Mouse (Mus musculus) layer of hippocampus, postnatal 36 days (tissue): Measurements from ENCODE around the gene Mdm2. TPM values are rescaled to one million over a fixed set of nuclear protein-coding genes. Genes with fewer than 3 reads are reported as not detected.
A peak's percentile ranks its signal among the peaks of the same experiment; 100 is the strongest.
"Not testable (repeated sequence)": the region's sequence is repeated elsewhere in the genome, so short reads cannot be mapped to it uniquely, and the experiment has no call there.

Source experiments
- DNase-seq, 2 experiments: peaks; one replicate each; pipeline ENCODE4 v3.0.0; 2022
- total RNA-seq, 2 experiments: library from RNA; stranded (reverse); gene quantifications; 2 replicates each; pipeline ENCODE4 v1.2.3; 2021

Mdm2 gene
- total RNA-seq, 2 experiments from 2014 or later = 59.2 to 71.3 TPM

- no peak for DNase-seq
Observed at GRCm38 (mm10) chr10:117748276-117749049, 37.9 kb upstream of the Mdm2 start.

- DNase-seq = no peak
Observed at GRCm38 (mm10) chr10:117747711-117748110, 37.2 kb upstream of the Mdm2 start.

GRCm38 (mm10) chr10:117746297-117746883 is 35.8 kb upstream of the Mdm2 start, which contains the start of gene Slc35e3:
Gene Slc35e3, minus strand, starts transcription at chr10:117746365.
- DNase-seq = peak; percentile 95 to 96

GRCm38 (mm10) chr10:117745570-117746296 is 35.2 kb upstream of the Mdm2 start:
- DNase-seq = peak in 1 of 2 experiments; percentile 26

DNA sequence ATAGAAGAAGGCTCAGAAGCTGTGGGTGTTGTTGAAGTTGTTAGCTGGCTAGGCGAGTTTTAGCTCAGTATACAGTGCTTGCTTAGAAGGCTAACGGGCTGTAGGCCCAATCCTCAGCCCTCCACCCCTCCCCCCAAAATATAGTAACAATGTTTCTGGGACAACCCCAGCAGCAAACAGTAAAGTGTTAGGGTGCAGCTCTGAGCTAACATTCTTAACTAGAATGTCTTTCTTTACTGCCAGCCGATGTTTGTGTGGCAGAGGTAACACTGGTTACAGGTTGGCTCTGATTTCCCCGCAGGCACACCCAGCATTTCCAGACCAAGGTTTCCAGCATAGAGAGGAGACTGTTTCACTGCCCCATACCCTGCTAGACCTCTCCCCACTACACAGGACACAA is 33.4 kb upstream of the Mdm2 start:
- no peak for DNase-seq

GRCm38 (mm10) chr10:117743182-117743581 is 32.6 kb upstream of the Mdm2 start:
- DNase-seq = no peak

- DNase-seq = no peak
Observed at GRCm38 (mm10) chr10:117742618-117743017, 32.1 kb upstream of the Mdm2 start.

DNA sequence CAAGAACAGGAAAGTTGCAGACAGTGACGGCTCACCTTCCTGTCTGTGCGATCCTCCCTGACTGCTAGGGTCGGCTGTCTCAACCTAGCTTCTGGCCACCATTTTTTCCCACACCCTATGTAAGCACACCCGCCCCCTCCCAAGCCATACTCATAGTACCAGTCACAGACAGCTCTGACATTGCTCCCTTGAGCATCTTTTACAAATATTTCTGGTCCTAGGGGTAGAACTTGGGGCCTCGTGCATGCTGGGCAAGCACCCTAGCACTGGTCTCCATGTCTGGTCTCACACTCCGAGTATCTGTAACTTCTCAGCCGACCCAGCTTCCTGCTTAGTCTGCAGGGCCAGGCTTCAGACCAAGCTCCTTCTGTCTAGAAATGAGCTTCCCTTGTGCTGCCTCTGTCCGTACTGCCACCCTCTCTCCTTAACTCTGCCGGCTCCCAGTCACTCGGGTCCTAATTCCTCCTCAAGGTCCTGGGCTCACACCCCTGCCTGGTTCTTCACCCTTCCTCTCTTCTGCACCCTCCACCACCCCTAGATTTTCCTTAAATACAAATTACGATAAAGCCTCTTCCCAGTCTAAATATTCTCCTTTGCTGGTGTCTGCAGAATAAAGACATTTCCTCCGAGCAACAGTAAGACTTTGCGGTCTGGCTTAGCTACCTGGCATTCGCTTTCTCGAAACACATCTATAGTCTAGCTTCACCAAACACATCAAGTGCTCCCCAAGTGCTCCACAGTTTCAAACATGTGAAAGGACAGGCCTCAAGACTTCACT is 31.3 kb upstream of the Mdm2 start:
- DNase-seq = no peak

GRCm38 (mm10) chr10:117740921-117741320 is 30.4 kb upstream of the Mdm2 start:
- DNase-seq = no peak

- no peak for DNase-seq
Observed at GRCm38 (mm10) chr10:117740171-117740570, 29.6 kb upstream of the Mdm2 start.

- no peak for DNase-seq
Observed at GRCm38 (mm10) chr10:117739648-117739948, 29.0 kb upstream of the Mdm2 start.

GRCm38 (mm10) chr10:117738928-117739647 is 28.5 kb upstream of the Mdm2 start:
- DNase-seq = no peak

GRCm38 (mm10) chr10:117738140-117738921 is 27.8 kb upstream of the Mdm2 start:
- no peak for DNase-seq

- not testable (repeated sequence) for DNase-seq
Observed at GRCm38 (mm10) chr10:117737498-117737897, 26.9 kb upstream of the Mdm2 start.

DNA sequence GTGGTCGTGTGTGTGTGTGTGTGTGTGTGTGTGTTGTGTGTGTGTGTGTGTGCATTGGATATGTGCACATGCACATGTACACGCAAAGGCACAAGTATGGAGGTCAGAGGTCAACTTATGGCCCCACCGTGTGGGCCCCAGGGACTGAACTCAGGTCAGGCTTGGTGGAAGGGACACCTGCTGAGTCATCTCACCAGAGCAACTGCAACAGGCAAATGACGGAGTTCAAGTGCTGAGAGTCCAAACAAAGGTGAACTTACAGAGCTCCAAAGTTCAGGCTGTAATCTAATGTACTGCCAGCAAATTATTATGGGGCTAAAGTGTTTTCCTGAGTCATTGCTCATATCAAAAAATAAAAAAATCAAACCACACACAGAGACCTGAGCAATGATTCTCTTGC is 26.5 kb upstream of the Mdm2 start:
- no peak for DNase-seq

- no peak for DNase-seq
Observed at GRCm38 (mm10) chr10:117736573-117736972, 26.0 kb upstream of the Mdm2 start.

- not testable (repeated sequence) for DNase-seq
Observed at GRCm38 (mm10) chr10:117735396-117735795, 24.8 kb upstream of the Mdm2 start.

DNA sequence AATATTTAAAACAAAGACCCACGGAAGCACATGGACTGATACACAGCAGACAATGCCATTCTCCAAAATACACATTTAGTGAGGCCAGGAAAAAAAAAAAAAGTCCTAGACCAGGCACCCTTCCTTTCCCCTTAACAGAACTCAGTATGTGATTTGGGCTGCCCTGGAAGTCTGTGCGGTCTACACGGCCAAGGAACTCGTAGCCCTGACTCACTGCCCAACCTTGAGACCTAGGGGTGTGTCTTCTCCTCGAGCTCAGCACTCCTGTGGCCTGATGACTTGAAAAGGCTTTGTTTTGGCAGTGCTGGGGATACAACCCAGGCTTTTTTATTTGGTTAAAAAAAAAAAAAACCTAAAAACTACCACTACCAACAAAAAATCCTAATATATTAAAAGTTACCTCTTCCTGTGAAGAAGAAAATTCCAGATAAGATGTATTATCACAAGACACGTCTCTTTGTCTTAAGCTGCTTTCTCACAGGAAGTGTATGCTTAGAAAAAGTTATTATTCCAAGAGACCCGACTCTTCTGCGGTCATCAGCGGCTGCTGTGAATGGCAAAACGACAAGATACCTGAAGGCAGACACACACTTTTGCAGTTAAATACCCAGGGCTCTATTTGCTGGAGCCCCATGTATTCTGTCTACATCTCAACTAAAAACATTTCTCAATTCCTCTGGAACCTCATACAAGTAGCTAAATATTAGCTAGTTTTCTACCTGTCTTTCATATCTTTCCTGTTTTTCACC is 23.7 kb upstream of the Mdm2 start:
- not testable (repeated sequence) for DNase-seq

DNA sequence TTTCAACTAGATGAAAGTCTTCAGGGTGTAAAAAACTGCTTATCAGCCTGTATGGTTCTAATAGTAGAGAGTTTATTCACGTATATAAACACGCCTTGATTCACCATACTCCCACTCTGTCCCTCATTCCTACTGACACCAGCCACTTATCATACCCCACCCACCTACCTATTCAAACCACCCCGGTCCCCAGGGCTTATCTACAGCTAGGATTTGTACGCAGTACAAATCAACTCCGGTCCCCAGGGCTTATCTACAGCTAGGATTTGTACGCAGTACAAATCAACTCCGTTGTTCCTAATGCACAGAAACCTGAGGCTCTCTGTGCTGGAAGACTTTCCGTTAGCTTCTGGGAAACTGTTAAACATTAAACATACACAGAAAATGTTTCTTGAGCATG is 23.1 kb upstream of the Mdm2 start:
- not testable (repeated sequence) for DNase-seq

DNA sequence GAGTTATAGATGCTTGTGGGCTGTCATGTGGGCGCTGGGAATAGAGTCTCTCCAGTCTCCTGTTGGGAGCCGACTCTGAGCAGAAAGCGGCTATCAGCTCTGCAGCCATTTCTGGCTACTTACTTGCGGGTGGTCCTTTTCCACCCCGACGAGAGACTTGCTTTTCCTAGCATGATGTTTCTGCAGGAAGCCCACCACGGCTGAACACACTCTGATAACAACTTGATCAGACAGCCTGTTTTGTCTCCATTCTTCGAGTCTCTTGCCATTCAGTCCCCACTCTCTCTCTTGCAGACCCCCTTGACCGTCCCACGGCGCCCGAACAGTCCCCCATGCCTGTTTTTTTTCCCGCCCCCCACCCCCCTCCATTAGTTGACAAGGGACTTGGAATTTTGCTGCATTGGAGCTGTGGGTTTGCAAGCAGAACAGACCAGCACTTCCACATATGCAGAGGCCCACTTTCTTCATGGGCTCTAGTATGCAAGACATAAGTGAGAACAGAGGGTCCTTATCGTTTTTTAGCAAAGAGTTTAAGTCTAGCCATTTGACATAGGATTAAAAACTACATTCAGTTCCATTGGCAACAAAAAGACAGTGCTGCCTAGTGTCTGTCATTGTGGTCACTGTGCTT is 22.5 kb upstream of the Mdm2 start:
- DNase-seq = no peak
